Mouse (Mus musculus) intestine, embryonic 16.5 days (tissue): Measurements from ENCODE around the gene 4930404N11Rik. TPM values are rescaled to one million over a fixed set of nuclear protein-coding genes. Genes with fewer than 3 reads are reported as not detected.

Experiments used
- ATAC-seq: fragments of 200-750 bp; cut with Nextera tagmentation; 2 replicates; pipeline ENCODE4 v1.8.0; 2017; ENCODE audit warnings: moderate TSS enrichment, moderate library complexity
- H3K27ac ChIP-seq: fragments of 300-500 bp; sonication (generic); 2 replicates; pipeline ENCODE4 v1.5.1; 2014; ENCODE audit warnings: mild to moderate bottlenecking, low read length
- H3K27me3 ChIP-seq: fragments of 300-500 bp; sonication (generic); replicated peaks from 2 replicates; pipeline ENCODE4 v1.6.1; 2014; ENCODE audit warnings: low read length, control low read depth, mixed read lengths; ENCODE audit not compliant: control insufficient read depth, insufficient read depth
- H3K36me3 ChIP-seq: fragments of 300-500 bp; sonication (generic); 2 replicates; pipeline ENCODE4 v1.6.1; 2014; ENCODE audit warnings: low read length, control low read depth; ENCODE audit not compliant: control insufficient read depth, insufficient read depth
- H3K4me1 ChIP-seq: fragments of 300-500 bp; sonication (generic); 2 replicates; pipeline ENCODE4 v1.6.1; 2014; ENCODE audit warnings: low read length, control low read depth, mixed read lengths; ENCODE audit not compliant: control insufficient read depth, insufficient read depth
- H3K4me2 ChIP-seq: fragments of 300-500 bp; sonication (generic); 2 replicates; pipeline ENCODE4 v1.6.1; 2014; ENCODE audit warnings: low read depth, low read length, control low read depth
- H3K4me3 ChIP-seq: fragments of 300-500 bp; sonication (generic); 2 replicates; pipeline ENCODE4 v1.5.1; 2014; ENCODE audit warnings: mild to moderate bottlenecking, low read length
- H3K9ac ChIP-seq: fragments of 300-500 bp; sonication (generic); 2 replicates; pipeline ENCODE4 v1.6.1; 2014; ENCODE audit warnings: low read depth, low read length
- H3K9me3 ChIP-seq: fragments of 300-500 bp; sonication (generic); 2 replicates; pipeline ENCODE4 v1.6.1; 2016; ENCODE audit warnings: low read length, control low read depth; ENCODE audit not compliant: control insufficient read depth
- WGBS: fragments of 180-500 bp; shearing (Covaris S2); extraction: QIAGEN DNeasy Blood & Tissue Kit; methylation state at CpG from one replicate; pipeline ENCODE4 v1.1.7; 2014; 5-methylcytosine and 5-hydroxymethylcytosine counted together
- polyA plus RNA-seq: library from polyadenylated mRNA; unstranded; fragments of >200 nt; fragmentation: Nextera tagmentation; extraction: Ambion mirVana; gene quantifications from 2 replicates; pipeline ENCODE4 v1.2.1, GENCODE M21; 2015

4930404N11Rik gene
- polyA plus RNA-seq, 1 experiment from 2014 or later: 1.4 TPM

- no peak overlapping the region for H3K9ac ChIP-seq
- no peak overlapping the region for H3K4me2 ChIP-seq
- H3K4me3 ChIP-seq: no peak overlapping the region
- peaks cover 20% of the 10 kb centered on the region for H3K4me1 ChIP-seq
- H3K9me3 ChIP-seq: no peaks in the 10 kb centered on the region
- peaks cover 6% of the 10 kb centered on the region; the same call in 1 of the 2 replicates for H3K36me3 ChIP-seq
- ATAC-seq: no peak
- 13% methylated on average over 5 of the region's 5 CpGs for WGBS
- H3K27me3 ChIP-seq: no peaks in the 10 kb centered on the region
- no peak overlapping the region for H3K27ac ChIP-seq
Observed at GRCm38 (mm10) chr10:81395127-81395526, 29.5 kb upstream of the 4930404N11Rik start.

- peak; percentile 29 for ATAC-seq
- no peaks in the 10 kb centered on the region for H3K9me3 ChIP-seq
- H3K4me2 ChIP-seq: peak overlapping the region; percentile 57
- H3K36me3 ChIP-seq: peaks cover 6% of the 10 kb centered on the region; the same call in 1 of the 2 replicates
- peak overlapping the region; percentile 96 for H3K27ac ChIP-seq
- peak overlapping the region; percentile 50 for H3K4me3 ChIP-seq
- H3K27me3 ChIP-seq: no peaks in the 10 kb centered on the region
- 3% methylated on average over 19 of the region's 19 CpGs for WGBS
- H3K9ac ChIP-seq: peak overlapping the region; percentile 70
- peaks cover 23% of the 10 kb centered on the region for H3K4me1 ChIP-seq
Observed at GRCm38 (mm10) chr10:81393456-81394063, 27.9 kb upstream of the 4930404N11Rik start.

- no peaks in the 10 kb centered on the region for H3K9me3 ChIP-seq
- peak within 1 kb of the TSS; percentile 96 for H3K27ac ChIP-seq
- peak within 1 kb of the TSS; percentile 57 for H3K4me2 ChIP-seq
- H3K4me1 ChIP-seq: peaks cover 23% of the 10 kb centered on the region
- peak; percentile 90 for ATAC-seq
- WGBS: 45% methylated on average over 14 of the region's 14 CpGs
- peak within 1 kb of the TSS; percentile 70 for H3K9ac ChIP-seq
- no peaks in the 10 kb centered on the region for H3K27me3 ChIP-seq
- peak within 1 kb of the TSS; percentile 50 for H3K4me3 ChIP-seq
- H3K36me3 ChIP-seq: peaks cover 9% of the 10 kb centered on the region
Observed at GRCm38 (mm10) chr10:81392781-81393185, 27.2 kb upstream of the 4930404N11Rik start, which contains the start of gene Smim24. TSS of gene Smim24 (plus strand) at chr10:81393051.

- H3K4me2 ChIP-seq: peak overlapping the region; percentile 57
- WGBS: 56% methylated on average over 6 of the region's 6 CpGs
- H3K4me1 ChIP-seq: peaks cover 23% of the 10 kb centered on the region
- H3K27ac ChIP-seq: peak overlapping the region; percentile 96
- ATAC-seq: peak; percentile 79
- peaks cover 10% of the 10 kb centered on the region for H3K36me3 ChIP-seq
- no peaks in the 10 kb centered on the region for H3K9me3 ChIP-seq
- H3K4me3 ChIP-seq: peak overlapping the region; percentile 50; the same call in 1 of the 2 replicates
- H3K27me3 ChIP-seq: no peaks in the 10 kb centered on the region
- H3K9ac ChIP-seq: peak overlapping the region; percentile 58
Observed at GRCm38 (mm10) chr10:81392270-81392669, 26.7 kb upstream of the 4930404N11Rik start.

DNA sequence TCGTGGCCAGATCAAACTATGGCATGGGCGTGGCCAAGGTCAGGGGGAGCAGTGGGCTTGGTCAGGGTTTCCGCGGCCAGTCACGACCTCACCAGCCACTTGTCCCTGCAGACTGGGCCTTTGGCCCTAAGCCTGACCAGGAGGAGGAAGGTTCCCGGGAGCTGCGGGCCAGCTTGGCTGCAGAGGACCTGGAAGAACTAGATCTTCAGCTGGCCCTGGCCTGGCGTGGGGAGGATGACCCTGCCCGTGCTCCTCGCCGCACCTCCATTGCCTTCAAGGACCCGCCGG is 25.0 kb upstream of the 4930404N11Rik start:
- Histone ChIP-seq H3K9me3 (no peaks in the 10 kb centered on the region), H3K27ac (no peak overlapping the region), H3K36me3 (peaks cover 11% of the 10 kb centered on the region), H3K4me3 (no peak overlapping the region), H3K9ac (no peak overlapping the region), H3K4me2 (no peak overlapping the region), H3K27me3 (no peaks in the 10 kb centered on the region), H3K4me1 (peaks cover 27% of the 10 kb centered on the region)
- no peak for ATAC-seq
- WGBS: 87% methylated on average over 13 of the region's 13 CpGs

GRCm38 (mm10) chr10:81389801-81390677 is 24.4 kb upstream of the 4930404N11Rik start:
- H3K27me3 ChIP-seq: no peaks in the 10 kb centered on the region
- no peak overlapping the region for H3K4me3 ChIP-seq
- no peak overlapping the region for H3K4me2 ChIP-seq
- H3K36me3 ChIP-seq: peaks cover 11% of the 10 kb centered on the region
- peaks cover 32% of the 10 kb centered on the region for H3K4me1 ChIP-seq
- ATAC-seq: no peak
- H3K9me3 ChIP-seq: no peaks in the 10 kb centered on the region
- peak overlapping the region; percentile 27 for H3K9ac ChIP-seq
- H3K27ac ChIP-seq: peak overlapping the region; percentile 10; the same call in 1 of the 2 replicates
- 61% methylated on average over 23 of the region's 23 CpGs for WGBS

- no peaks in the 10 kb centered on the region for H3K9me3 ChIP-seq
- no peak for ATAC-seq
- peak overlapping the region; percentile 10; the same call in 1 of the 2 replicates for H3K27ac ChIP-seq
- WGBS: 44% methylated on average over 3 of the region's 3 CpGs
- no peak overlapping the region for H3K4me2 ChIP-seq
- H3K4me1 ChIP-seq: peaks cover 35% of the 10 kb centered on the region
- peak overlapping the region; percentile 27 for H3K9ac ChIP-seq
- H3K36me3 ChIP-seq: peaks cover 11% of the 10 kb centered on the region
- no peaks in the 10 kb centered on the region for H3K27me3 ChIP-seq
- H3K4me3 ChIP-seq: no peak overlapping the region
Observed at GRCm38 (mm10) chr10:81389373-81389772, 23.8 kb upstream of the 4930404N11Rik start.

DNA sequence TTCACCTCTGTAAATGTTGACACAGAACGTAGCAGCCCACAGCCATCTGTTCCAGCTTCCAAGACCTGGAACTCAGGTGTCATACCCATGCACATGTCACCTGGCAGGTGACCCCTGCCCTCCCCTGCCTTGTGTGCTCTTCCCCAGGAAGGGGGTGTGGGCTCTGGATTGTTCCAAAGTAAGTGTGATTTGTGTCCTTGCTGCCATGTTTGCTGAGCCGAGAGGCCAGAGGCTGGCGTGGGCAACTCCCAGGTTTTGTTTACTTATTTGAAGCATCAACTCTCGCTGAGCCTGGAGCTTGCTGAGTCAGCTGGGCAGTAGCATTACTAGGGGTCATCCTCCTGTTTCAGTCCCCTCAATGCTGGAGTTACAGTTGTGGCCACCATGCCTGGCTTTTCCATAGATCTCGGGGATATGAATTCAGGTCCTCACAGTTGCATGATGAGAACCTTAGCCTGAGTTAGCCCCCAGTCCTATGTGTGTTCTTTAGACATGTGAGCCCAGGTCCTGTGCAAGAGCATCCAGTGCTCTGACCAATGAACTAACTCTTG is 23.0 kb upstream of the 4930404N11Rik start, which contains the start of gene Gm48552:
Gm48552 (plus strand) TSS at position 501 of the 551 bp plus-strand sequence.
- Histone ChIP-seq H3K4me3 (no peak within 1 kb of the TSS), H3K4me1 (peaks cover 35% of the 10 kb centered on the region), H3K27me3 (no peaks in the 10 kb centered on the region), H3K9ac (peak within 1 kb of the TSS; percentile 35), H3K9me3 (no peaks in the 10 kb centered on the region), H3K36me3 (peaks cover 11% of the 10 kb centered on the region), H3K4me2 (no peak within 1 kb of the TSS), H3K27ac (peak within 1 kb of the TSS; percentile 10; the same call in 1 of the 2 replicates)
- ATAC-seq: no peak
- 53% methylated on average over 5 of the region's 5 CpGs for WGBS

DNA sequence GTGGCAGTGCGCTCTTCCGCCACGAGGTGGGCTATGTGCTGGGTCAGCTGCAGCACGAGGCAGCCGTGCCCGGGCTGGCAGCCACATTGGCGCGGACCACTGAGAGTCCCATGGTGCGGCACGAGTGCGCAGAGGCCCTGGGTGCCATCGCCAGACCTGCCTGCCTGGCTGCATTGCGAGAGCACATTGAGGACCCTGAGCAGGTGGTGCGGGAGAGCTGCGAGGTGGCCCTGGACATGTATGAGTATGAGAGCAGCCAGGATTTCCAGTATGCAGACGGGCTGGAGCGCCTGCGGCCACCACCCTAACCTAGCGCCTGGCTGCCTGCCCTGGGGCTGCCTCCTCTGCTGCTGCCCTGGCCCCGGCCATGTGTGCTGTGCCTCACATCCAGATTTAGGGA is 22.1 kb upstream of the 4930404N11Rik start:
- H3K4me2 ChIP-seq: no peak overlapping the region
- H3K9ac ChIP-seq: peak overlapping the region; percentile 35; the same call in 1 of the 2 replicates
- H3K4me3 ChIP-seq: no peak overlapping the region
- no peaks in the 10 kb centered on the region for H3K27me3 ChIP-seq
- H3K9me3 ChIP-seq: no peaks in the 10 kb centered on the region
- ATAC-seq: no peak
- H3K4me1 ChIP-seq: peaks cover 30% of the 10 kb centered on the region
- 95% methylated on average over 20 of the region's 20 CpGs for WGBS
- H3K27ac ChIP-seq: 0 out of 2 replicates have a peak overlapping the region, but pooled peaks have one; percentile 4
- peaks cover 11% of the 10 kb centered on the region for H3K36me3 ChIP-seq
